Comparison of ENCODE assay signal across 9 mouse cellular contexts in genomic region chr14:39471236-39471981, GRCm38 (mm10). TPM values are rescaled to one million over a fixed set of nuclear protein-coding genes. Genes with fewer than 3 reads are reported as not detected.
DNase-seq lines count a peak whose midpoint lies in the region; ATAC-seq lines count a peak whose summit lies in the region.
"Had no signal": no experiment of that assay in that cellular context is flagged by ENCODE, and none has a peak within 500 bp of the region (broad histone marks: within the 10 kb centered on the region; RNA-seq: fewer than 3 reads in every experiment).

No protein-coding gene starts in this region.

- H3K9me3 ChIP-seq in hindbrain, embryonic 15.5 days = no peaks in the 10 kb centered on the region
- no peaks in the 10 kb centered on the region for H3K9me3 ChIP-seq in stomach, embryonic 16.5 days (replicated peaks; ENCODE audit: control insufficient read depth, low read length)

- H3K4me2 ChIP-seq in hindbrain, embryonic 15.5 days = peak overlapping the region; percentile 64
- H3K4me2 ChIP-seq in stomach, embryonic 16.5 days (ENCODE audit: low read depth, low read length) = no peak overlapping the region

- peak overlapping the region; percentile 69 for H3K4me3 ChIP-seq in hindbrain, embryonic 15.5 days
- peak overlapping the region; percentile 50 for H3K4me3 ChIP-seq in stomach, embryonic 16.5 days (replicated peaks; ENCODE audit: low read length)

- H3K36me3 ChIP-seq in hindbrain, embryonic 15.5 days = no peaks in the 10 kb centered on the region
- H3K36me3 ChIP-seq in stomach, embryonic 16.5 days (ENCODE audit: control insufficient read depth, insufficient read depth, low read length) = no peaks in the 10 kb centered on the region

- no peaks in the 10 kb centered on the region for H3K27me3 ChIP-seq in hindbrain, embryonic 15.5 days
- H3K27me3 ChIP-seq in stomach, embryonic 16.5 days (ENCODE audit: control insufficient read depth, insufficient read depth, low read length) = peaks cover 52% of the 10 kb centered on the region

- peaks cover 27% of the 10 kb centered on the region for H3K4me1 ChIP-seq in hindbrain, embryonic 15.5 days (replicated peaks)
- H3K4me1 ChIP-seq in stomach, embryonic 16.5 days (ENCODE audit: control insufficient read depth, insufficient read depth, low read length) = peaks cover 12% of the 10 kb centered on the region; the same call in 1 of the 2 replicates

- peak; percentile 45; the same call in 1 of the 2 replicates for ATAC-seq in hindbrain, embryonic 15.5 days (ENCODE audit: low FRiP score, low read depth)
- ATAC-seq in stomach, embryonic 16.5 days (ENCODE audit: insufficient read depth, low FRiP score) = no peak
- ATAC-seq: lung, postnatal 0 days had no signal

- WGBS in hindbrain, embryonic 15.5 days = 5% methylated on average over 12 of the region's 12 CpGs
- 9% methylated on average over 12 of the region's 12 CpGs for WGBS in stomach, embryonic 16.5 days

- peak; percentile 27 to 42 for DNase-seq in right cerebral cortex, postnatal 10 days (ENCODE audit: low spot score in 2 of 2)
- no peak for DNase-seq in right cerebral cortex, adult 18-20 months
- peak; percentile 27 for DNase-seq in embryo, embryonic 11 days
- no peak for DNase-seq in heart, adult 11 months
- DNase-seq in ovary, adult 18-20 months (ENCODE audit: low spot score) = no peak
- DNase-seq: heart, postnatal 36 days had no signal

- H3K27ac ChIP-seq in hindbrain, embryonic 15.5 days (replicated peaks) = peak overlapping the region; percentile 92
- no peak overlapping the region for H3K27ac ChIP-seq in stomach, embryonic 16.5 days (ENCODE audit: low read length)

- peak overlapping the region; percentile 95 for H3K9ac ChIP-seq in hindbrain, embryonic 15.5 days
- H3K9ac ChIP-seq in stomach, embryonic 16.5 days (ENCODE audit: low read length) = no peak overlapping the region

RNA-seq across cellular contexts. Expression of gene Nrg3, which starts 1.5 kb away (rescaled TPM):
- polyA plus RNA-seq in hindbrain, embryonic 15.5 days (2015; fragmentation: Nextera tagmentation; extraction: Ambion mirVana) = 14.0 and 14.4 TPM in 2 replicates
- polyA plus RNA-seq in stomach, embryonic 16.5 days (2015; fragmentation: Nextera tagmentation; extraction: Ambion mirVana) = 0.22 and 0.49 TPM in 2 replicates
- polyA plus RNA-seq: lung, postnatal 0 days had no signal

Comparison
In these comparisons a context has a peak if more than half of its experiments do, and no peak if none do; other contexts are left out.
1. DNase-seq: peak in right cerebral cortex, postnatal 10 days (2 of 2) and embryo, embryonic 11 days (single experiment); none in right cerebral cortex, adult 18-20 months (single experiment), heart, adult 11 months (single experiment) and ovary, adult 18-20 months (single experiment).
2. RNA of gene Nrg3, which starts 1.5 kb away (polyA plus RNA-seq): 14.0 to 14.4 TPM in hindbrain, embryonic 15.5 days; 0.22 to 0.49 TPM in stomach, embryonic 16.5 days; every median in the first group is over 10 times any median in the second.